Mouse (Mus musculus) retina, embryonic 14.5 days (tissue): ENCODE measurements around the gene Dock9.
"Not testable (repeated sequence)": the region's sequence is repeated elsewhere in the genome, so short reads cannot be mapped to it uniquely, and the experiment has no call there.

Experiments
- DNase-seq: peaks from one replicate; pipeline ENCODE4 v3.0.0-alpha.2; 2015; ENCODE audit warnings: low spot score

The Dock9 gene

DNA sequence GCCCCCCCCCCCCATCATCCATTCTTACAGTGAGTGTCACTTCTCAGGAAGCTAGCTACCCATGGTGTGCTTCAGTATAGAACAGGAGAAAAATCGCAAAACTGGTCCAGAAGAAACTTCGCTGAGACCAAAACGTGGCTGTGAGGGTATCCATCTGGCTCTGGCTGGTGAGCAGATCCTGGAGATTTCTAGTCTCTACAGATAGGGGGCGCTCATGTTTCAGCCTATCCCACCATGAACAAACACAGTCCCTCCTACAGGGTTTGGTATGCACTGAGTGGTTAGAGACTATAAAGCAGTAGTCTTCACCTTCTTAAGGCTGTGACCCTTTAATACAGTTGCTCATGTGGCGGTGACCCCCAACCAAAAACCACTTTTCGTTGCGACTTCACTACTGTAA, 62.0 kb downstream of the Dock9 start:
- DNase-seq = no peak

DNA sequence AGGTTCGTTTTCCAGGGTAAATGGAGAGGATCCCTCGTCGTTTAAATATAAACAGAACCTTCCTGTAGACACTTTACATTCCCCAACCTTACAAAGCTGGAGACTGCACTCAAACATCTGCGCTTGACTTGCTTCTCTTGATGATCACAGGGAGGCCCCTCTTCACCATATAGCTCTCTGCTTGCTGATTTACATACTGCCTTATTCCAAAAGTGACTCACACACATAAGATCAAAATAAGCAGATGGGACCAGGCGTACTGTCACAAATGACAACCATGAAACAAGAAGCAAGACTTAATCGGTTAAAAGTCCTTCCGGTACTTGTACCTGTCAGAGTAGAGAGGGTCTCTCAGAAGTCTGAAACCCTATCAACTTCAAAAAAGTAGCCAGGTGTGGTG, 63.4 kb downstream of the Dock9 start:
- DNase-seq = no peak

DNA sequence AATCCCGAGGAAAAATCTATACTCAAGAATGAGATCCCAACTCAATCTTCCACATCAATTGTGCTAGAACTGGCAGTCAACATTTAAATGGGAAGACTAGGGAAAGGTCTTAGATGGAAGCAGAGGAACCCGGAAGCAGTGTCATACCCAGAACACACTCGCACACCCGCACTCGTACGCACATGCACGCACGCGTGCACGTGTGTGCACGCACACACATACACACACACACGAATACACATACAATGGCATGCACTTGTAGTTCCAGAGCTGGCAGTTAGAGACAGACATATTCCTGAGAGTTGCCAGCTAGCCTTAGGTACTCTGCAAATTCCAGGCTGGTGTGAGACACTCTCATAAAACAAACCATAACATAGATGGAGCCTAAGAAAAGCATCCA, 63.9 kb downstream of the Dock9 start:
- DNase-seq = no peak

DNA sequence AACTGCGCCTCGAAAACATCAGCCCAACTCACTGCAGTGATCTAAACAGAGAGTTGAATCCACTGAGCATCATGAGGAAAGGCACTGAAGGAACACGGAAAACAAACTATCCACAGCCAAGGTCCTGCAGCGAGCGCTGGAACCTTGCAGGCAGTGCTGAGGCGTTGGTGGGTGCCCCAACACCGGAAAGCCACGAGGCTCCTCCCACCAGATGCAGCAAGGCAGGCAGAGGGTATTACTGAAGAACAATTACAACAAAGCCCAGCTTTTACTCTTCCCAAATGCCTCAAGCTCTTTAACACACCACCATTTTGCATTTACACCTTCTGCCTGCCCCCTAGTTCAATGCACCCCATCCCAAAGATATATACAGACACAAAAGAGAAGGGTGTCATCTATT, 65.4 kb downstream of the Dock9 start:
- no peak for DNase-seq

DNA sequence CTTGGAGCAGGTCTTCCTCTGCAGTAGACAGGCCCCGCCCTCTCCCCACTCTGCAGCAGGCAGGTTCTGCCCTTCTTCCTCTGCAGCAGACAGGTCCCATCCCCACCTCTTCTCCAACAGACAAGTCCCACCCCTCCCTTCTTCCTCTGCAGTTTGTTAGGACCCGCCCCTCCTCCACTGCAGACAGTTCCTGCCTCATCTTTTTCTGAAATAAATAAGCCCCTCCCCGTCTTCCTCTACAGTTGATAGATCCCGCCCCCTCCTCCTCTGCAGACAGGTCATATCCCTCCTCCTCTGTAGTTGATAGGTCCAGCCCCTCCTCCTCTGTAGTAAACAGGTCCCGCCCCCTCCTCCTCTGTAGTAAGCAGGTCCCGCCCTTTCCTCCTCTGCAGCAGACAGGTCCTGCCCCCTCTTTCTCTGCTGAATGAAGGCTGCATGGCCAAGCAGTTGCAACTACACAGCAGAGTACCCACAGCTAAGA, 65.9 kb downstream of the Dock9 start:
- peak; percentile 62 for DNase-seq

DNA sequence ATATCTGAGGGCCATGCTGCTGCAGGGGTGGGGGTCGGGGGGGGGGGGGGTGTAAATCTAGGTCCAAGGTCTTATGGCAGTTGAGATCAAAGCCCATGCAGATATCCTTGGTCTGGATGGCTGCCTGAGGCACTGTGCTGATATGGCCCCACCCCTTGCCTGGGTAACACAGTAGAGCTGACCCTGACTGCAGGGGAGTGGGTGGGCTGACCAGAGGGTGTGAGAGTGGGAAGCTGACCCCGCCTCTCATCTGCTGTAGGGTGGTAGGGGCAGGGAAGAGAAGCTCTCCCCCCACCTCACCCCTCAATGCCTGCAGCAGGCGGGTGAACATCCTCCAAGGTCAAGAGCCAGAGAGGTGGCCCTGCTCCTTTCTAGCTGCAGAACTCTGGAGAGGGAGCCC, 66.7 kb downstream of the Dock9 start:
- DNase-seq = no peak

DNA sequence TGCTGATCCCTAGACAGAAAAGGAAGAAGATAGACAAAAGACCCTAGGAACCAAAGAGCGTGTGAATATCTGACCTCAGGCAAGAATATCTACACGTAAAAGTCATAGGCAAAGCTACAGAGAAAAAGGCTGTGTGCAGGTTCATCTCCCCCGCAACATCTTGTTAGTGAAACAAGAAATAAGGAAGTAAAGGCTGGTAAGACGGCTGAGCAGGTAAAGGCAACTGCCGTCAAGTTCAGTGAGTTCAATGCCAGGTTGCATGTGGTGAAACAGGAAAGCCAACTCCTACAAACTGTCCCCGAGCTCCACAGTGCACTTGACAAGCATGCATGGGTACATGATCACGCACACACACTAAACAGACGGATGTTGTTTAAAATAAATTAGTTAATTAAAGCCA, 69.6 kb downstream of the Dock9 start:
- no peak for DNase-seq

DNA sequence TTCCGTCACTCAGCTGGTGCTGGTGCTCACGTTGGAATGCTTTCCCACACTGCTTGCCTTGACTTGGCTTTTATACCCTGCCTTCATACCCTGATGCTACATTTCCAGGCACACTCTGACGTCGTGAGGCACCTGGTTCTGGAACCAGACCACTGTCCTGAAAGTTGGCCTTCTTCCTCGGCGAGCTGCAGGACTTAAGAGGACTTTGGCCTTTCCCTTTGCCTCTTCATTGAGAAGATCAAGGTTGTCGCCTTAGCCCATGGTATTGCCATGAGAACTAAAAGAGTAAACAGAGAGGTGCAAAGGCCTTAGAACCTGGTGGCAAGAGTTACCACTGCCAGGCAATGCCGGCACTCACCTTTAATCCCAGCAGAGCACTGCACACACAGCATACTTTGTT, 73.1 kb downstream of the Dock9 start:
- no peak for DNase-seq

DNA sequence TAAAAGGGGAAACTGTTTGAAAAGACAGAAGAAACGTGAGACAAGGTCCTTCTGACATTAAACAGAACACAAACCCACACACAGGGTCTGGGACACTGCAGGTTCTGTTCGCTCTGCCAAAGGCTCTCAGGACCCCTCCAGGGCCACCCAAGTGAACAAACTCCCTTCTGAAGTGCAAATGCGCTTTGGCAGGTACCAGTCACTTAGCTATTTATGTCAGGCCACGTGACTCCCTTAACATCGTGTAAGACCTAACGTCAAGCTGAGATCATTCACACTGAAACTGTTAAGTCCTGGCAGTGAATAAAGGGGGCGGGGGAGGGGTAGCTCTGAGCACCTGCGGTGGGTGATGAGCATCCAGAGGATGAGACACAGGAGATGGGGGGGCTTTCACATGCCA, 74.9 kb downstream of the Dock9 start:
- no peak for DNase-seq

DNA sequence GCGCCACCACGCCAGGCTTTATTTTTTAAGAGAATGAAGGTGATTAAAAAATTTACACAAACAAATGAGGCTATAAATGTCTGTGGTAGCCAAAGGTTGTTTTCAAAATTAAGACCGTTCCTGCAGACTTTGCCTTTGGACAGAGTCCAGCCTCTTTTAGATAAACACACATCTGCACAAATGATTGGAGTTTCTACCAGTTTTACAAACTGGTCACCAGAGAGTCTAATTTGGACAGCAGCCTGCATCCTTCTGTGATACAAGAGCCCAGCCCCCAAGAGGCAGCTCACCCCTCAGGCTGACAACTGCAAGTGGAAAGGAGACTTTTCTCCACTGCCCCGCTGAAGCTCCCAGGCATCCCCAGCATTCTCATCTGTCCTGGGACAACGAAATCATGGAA, 76.2 kb downstream of the Dock9 start:
- DNase-seq = no peak

DNA sequence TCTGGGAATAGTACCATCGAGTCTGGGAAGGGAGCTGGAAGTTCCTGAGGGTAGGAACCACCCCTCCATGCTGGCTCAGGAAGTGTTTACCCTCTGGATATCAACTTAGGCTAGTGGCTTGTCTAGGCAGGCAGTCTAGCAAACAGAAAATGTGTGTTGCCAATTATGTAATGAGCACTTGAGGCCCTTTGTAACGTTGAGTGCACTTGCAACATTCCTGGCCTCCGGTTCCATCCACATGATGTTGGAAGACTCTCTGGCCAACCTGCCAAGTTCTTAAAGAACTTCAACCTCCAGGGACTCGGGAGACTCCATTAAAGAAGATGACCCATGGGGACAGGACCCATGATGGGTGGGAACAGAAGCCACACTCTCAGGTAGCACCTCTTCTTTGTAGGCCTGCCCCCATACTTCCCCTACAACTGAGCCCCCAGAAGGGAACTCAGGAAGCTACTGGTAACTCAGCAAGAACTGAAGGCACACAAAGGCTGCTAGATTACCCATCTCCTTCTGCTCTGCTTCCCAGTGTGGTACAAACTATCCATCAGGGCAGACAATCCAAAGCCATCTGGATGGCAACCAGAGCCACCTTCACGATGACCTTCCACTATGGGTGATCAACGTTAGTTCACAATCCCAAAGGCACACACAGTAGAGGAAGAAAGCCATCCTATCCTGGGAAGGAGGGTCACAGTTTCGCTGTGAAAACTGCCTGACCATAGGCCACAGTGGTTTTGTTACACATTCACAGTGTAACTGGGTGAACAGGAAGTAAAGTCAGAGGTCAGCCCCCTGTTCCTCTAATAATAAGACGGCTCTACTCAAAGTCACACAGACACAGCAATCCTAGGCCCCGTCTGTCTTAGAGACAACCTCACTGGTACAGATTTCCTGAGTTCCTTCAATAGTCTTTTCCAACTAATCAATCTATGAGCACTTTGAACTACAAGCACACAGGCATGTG, 77.7 kb downstream of the Dock9 start:
- no peak for DNase-seq

DNA sequence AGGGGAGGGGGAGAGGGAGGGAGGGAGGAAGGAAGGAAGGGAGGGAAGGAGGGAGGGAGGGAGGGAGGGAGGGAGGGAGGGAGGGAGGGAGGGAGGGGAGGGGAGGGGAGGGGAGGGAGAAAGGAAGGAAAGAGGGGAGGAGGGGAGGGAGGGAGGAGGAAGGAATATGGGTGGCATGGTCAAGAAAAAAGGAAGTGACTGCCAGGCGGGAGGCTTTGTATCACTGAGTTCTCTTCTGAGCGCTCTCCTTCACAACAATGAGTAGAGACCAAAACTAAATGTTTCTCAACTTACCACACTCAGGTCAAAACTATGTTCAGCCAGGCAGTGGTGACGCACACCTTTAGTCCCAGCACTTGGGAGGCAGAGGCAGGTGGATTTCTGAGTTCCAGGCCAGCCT, 82.8 kb downstream of the Dock9 start:
- DNase-seq = not testable (repeated sequence)

DNA sequence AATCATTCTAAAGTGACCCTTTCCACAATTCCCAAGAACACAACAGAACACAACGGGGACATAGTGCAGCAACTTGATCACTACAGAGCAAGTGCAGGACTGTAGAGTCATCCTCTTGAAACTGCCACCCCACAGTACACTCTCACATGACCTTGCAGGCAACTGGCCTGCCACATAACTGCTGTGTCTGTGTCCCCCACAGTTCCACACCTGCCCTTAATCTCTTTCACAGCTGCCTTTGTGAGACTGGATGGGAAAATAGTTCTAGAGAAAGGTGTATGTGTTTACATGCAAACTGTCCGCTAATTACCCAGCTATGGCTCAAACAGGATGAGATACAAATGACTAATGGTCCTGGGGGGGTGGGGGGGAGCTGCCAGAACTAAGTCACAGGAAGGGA, 83.4 kb downstream of the Dock9 start:
- no peak for DNase-seq

DNA sequence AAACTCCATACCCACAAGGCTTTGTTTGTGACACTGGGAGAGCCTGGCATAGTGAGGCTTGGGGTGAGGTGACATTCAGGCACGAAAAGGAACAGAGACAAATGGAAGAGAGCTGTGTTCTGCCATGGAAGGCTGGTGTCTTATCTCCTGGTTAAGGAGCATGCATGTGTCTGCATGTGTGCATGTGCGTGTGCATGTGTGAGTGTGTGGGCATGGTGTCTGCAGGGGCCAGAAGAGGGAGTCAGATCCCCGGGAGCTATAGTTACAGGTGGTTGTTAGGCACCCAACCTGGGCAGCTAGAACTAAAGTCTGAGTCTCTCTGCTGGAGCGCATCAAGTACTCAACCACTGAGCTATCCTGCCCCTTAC, 83.8 kb downstream of the Dock9 start:
- no peak for DNase-seq

DNA sequence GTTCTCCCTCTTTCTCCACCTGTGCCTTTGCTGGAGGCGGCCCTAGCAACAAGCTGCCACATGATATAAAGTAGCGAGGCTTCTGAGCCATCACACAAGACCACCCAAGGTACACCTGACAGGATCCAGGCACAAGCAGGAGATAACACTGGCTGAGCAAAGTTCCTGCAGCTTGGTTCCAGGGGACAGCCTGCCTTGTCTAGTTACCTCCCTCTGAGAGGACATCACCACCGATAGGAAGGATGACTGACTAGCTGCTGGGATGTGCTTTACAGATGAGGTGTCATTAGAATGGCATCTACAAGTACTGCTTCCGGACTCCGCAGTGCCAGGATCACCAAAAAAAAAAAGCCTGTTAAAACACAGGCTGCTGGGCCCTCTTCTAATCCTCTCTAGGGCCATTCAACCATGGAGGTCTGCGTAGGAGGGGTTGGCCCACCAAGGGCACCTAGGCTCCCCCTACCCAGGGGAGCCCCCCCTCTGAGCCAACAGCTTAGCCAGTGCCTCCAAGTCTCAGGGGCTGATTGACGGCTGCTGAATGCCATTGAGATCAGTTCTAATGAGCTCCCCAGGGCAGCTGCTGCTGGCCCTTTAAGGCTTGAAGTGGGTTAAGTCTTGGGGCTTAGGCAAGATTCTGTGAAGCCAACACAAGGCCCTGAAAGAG, 84.3 kb downstream of the Dock9 start:
- peak; percentile 63 for DNase-seq

DNA sequence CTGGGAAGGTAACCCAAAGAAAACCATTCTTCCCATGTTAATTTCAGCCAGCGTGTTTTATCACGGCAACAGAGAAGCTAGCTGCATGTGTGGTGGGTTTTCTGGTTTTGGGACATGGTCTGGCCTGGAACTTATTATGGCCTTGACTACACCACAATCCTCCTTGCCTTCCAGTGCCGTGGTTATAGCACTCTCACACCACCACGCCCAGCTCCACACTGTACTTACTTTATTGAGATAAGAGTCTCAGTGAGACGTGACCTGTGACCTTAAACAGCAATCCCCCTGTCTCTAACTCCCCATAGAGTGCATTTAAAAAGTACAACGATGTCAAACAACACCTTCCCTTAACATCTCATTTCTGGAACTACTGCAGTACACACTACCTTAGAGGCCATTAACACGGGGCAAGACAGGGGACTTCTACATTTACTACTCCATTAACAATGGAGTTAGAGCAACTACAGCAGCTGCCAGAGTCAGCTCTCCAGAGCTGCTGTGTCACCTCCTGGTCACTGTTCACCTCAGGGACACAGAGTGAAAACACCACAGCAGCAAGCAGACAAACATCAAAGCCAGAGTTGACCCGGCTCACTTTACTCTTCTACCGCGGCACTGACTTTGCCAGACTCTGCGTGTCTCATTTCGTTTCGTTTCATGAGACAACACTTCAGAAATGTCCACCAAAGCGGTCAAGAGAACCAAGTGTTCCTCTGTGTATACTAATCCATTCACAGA, 86.4 kb downstream of the Dock9 start:
- DNase-seq = no peak

DNA sequence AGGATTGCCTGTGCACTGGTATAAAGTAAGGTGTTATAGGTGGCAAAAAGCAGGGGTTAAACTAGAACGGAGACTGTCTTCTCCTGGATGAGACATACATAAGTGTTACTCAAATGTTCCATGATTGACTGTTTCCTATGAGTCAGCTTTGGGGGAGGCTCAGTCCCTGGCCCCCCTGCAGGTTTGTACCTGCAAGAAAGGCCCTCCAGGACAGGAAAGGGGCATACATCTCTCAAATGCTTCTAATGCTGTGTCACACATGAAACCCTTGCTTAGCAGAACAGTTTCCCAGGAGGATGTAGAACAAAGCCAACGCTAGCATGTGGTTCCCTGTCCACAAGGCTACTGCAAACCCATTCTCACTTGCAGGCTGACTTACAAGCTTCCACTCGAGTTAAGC, 87.5 kb downstream of the Dock9 start:
- no peak for DNase-seq

DNA sequence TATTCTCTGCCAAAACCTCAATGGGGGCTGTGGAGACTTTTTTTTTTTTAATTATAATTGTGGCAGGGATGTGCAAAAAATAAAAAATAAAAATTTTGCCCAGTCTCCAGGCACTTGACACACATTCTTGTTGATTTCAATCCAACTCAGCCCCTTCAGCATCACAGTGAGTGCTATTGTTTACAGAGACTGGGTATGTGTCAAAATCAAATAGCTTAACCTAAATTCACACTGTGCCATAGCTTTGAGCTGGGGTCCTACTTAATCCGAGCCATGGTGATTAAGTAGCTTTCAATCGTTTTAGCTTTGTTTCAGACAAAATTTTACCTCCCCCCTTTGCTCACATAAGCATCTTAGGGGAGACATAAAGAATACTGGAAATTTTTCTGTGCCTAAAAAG, 89.4 kb downstream of the Dock9 start:
- DNase-seq = no peak

DNA sequence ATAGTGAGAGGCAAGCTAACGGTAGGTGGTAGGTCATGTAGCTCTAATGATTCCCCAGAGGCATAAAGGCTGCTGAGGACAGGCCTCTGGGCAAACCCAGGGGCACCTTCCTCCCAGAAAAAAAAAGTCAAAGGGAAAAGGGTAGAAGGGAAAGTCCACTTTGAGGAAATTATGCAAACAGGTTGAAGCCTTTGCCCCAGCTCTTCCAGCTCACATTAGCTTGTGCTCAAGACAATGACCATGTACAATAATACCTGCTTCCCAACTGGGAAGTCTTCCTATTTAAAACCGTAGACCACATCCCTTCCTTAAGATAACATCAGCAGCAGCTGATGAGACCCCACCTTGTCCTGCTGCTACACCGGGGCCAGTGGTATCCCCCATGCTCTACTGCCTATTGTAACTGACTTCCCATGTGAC, 91.1 kb downstream of the Dock9 start:
- DNase-seq = no peak

DNA sequence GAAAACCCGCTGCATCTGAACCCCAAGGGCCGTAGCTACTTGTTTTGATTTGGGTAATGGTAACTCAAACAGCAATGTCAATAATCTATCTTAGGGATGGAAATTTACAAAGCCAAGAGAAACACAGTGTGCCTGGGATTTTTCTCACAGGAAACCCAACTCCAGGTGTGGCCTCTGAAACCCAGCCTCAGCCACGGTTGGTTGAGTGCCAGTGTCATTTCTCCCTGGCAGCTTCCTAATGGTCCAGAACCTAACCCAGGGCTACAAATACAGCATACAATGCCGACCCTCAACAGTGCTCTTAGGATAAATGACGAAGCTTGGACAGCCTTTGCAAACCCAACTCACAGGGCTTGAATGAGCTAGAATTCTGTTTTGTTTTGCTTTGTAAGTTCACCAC, 92.0 kb downstream of the Dock9 start:
- DNase-seq = no peak

DNA sequence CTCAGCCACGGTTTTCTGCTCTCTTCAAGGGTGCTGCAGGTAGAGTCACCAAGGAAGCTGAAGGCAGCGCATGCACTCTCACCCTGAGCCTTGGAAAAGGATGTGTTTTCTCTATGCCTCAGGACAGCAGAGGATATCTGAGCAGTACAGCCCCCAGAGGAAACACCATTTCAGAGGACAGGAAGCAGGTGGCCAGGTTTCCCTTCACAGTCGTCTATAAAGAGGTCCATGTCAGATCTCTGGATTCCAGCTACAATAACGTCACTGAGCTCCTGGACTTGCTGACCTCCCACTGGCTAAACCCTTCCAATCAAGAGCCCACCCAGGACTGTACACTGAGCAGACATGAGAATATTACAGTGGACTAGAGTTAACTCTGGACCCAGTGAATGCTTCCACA, 95.1 kb downstream of the Dock9 start:
- no peak for DNase-seq

DNA sequence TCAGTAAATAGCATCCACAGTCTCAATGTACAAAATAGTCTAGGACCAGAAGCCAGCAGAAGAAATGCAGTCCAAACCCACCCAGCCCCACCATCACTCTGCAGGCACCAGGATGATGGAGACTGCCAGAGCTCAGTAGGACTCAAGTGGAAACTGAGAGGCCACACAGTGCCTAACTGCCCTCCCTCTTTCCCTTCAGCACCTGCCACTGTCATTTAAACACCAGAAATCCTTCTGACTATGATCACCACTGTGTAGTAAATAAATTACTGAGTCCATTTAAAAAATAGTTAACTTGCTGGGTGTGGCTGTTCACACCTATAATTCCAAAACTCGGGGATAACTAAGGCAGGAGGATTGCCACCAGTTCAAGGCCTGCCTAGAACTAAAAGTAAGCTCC, 97.6 kb downstream of the Dock9 start:
- no peak for DNase-seq

DNA sequence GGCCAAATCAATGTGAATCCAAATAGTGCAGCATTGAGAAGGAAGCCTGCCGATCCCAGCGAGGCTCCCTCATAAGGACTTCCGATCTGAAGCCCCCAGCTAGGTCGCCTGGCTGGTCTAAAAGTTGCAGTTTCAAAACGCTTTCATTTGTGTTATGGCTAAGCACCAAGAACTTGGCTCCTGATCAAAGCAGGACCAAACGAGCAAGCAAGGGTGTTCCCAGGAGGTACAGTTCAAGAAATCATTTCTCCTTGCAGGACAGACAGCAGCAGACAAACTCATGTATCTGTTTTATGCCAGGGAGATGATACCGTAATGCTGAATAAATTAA, 99.1 kb downstream of the Dock9 start:
- DNase-seq = no peak
